Mouse (Mus musculus) C2C12 (cell line): ENCODE measurements around the gene Gm16867.
"Not testable (repeated sequence)": the region's sequence is repeated elsewhere in the genome, so short reads cannot be mapped to it uniquely, and the experiment has no call there.

Experiments used
- CEBPB ChIP-seq: IDR thresholded peaks from one replicate; pipeline ENCODE4 v1.6.1; 2011; ENCODE audit warnings: low read depth, mild to moderate bottlenecking, control low read depth, moderate library complexity
- MYOG ChIP-seq: IDR thresholded peaks from one replicate; pipeline ENCODE4 v1.6.1; 2011; ENCODE audit not compliant: control insufficient read depth, insufficient read length; ENCODE audit errors: extremely low read depth

GRCm38 (mm10) chr14:69526202-69526601 lies 23.0 kb upstream of the Gm16867 start:
- TF ChIP-seq MYOG, CEBPB: not testable (repeated sequence)
